Mouse (Mus musculus): ENCODE measurements around the gene Sap25.

Sap25 gene

DNA sequence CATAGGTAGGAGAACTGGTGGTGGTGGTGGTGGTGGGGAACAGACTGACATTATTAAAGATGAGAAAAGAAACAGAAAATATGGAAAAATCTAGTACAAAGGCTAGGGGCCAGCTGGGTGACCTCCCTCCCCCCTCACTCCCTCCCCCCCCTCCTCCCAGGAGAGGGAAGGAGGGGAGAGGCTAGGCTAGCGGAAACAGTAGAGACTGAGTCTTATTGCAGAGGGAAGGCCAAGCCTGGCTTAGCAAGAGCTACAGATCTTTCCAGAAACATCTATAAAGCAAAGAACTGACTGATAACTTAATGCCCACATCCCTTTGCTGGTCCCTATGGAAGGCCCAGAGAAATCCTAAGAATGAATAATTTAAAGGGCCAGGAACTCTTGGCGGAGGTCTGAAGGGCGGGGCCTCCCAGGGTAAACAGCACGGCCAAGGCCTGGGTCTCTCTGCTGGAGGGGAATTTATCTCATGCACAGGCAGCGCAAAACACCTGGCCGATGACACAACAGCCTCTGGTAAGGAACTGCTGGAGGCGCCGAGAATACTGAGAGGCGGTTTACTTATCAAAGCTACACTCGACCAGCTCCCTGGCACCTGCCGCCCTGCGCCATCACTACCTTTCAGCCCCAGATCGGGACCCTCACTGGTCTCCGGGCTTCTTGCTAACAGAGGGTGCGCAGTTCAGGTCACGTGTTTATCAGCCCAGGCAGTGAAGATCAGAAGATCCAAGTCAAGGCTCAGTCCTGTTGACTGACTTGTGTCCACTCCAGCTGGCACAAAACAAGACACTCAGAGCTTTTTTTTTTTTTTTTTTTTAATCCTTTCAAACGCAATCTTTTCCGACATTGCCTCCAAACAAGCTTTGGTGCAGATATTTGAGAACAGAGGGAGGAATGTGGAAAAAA lies 8.8 kb downstream of the Sap25 start:
- in situ Hi-C loops (cut with MboI; ENCODE audit: low pct_unique_long_range_greater_than_20kb in 1 of 2, low sequenced_read_pairs in 2 of 2, unreplicated experiment in 1 of 2), result loop anchor here (5.0 kb wide), 1 partner anchor 112 kb away; no protein-coding TSS in a partner anchor

GRCm38 (mm10) chr5:137652474-137652873 lies 11.3 kb downstream of the Sap25 start:
- in situ Hi-C loops (cut with MboI; ENCODE audit: low pct_unique_long_range_greater_than_20kb in 1 of 2, low sequenced_read_pairs in 2 of 2, unreplicated experiment in 1 of 2), result loop anchor here (5.0 kb wide), 1 partner anchor 110 kb away; no protein-coding TSS in a partner anchor

DNA sequence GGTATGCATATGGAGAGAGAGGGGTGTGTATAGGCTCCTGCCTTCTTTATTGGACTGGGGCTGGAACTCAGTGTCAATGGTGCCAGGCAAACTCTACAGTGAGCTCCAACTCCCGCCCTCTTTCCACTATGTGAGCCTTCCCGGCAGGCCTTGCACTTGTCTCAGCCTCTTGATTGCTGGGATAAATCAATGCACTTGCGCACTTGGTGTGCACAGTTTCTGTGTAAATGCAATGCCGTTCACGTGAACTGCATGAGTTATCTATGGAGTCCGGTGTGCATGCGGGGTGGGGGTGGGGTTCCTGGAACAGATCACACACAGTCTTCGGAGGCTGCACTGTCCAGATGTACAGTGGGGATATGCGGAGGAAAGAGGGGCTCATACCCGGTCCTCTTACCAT lies 12.2 kb downstream of the Sap25 start:
- in situ Hi-C loops (cut with MboI; ENCODE audit: low pct_unique_long_range_greater_than_20kb in 1 of 2, low sequenced_read_pairs in 2 of 2, unreplicated experiment in 1 of 2), result loop anchor here (5.0 kb wide), 1 partner anchor 109 kb away; no protein-coding TSS in a partner anchor

- in situ Hi-C loops (cut with MboI; ENCODE audit: low pct_unique_long_range_greater_than_20kb in 1 of 2, low sequenced_read_pairs in 2 of 2, unreplicated experiment in 1 of 2), result loop anchor here (5.0 kb wide), 1 partner anchor 108 kb away; no protein-coding TSS in a partner anchor
Observed at GRCm38 (mm10) chr5:137654746-137655145, 13.6 kb downstream of the Sap25 start.

- in situ Hi-C loops (cut with MboI; ENCODE audit: low pct_unique_long_range_greater_than_20kb in 1 of 2, low sequenced_read_pairs in 2 of 2, unreplicated experiment in 1 of 2), result no loop called here
Observed at GRCm38 (mm10) chr5:137656977-137657376, 15.8 kb downstream of the Sap25 start.

GRCm38 (mm10) chr5:137660064-137660688 lies 19.0 kb downstream of the Sap25 start:
- in situ Hi-C loops (cut with MboI; ENCODE audit: low pct_unique_long_range_greater_than_20kb in 1 of 2, low sequenced_read_pairs in 2 of 2, unreplicated experiment in 1 of 2), result no loop called here

DNA sequence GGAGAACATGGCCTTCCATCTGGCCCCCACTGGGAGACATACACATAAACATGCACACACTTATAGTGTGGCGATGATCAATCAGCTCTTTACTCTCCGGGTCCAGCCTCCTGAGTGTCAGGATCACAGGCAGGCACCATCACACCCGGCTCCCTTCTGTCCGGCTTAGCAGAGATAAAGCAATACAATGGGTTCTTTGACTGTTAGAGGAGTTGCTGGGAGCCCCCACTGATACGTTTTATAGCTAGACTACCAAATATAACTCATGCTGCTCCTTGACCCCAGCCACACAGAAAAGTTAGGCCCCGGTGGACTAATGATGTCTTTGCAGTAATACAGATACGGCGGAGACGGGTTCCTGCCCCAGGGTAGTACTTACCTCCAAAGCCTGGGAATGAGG lies 21.9 kb downstream of the Sap25 start:
- in situ Hi-C loops (cut with MboI; ENCODE audit: low pct_unique_long_range_greater_than_20kb in 1 of 2, low sequenced_read_pairs in 2 of 2, unreplicated experiment in 1 of 2), result no loop called here

DNA sequence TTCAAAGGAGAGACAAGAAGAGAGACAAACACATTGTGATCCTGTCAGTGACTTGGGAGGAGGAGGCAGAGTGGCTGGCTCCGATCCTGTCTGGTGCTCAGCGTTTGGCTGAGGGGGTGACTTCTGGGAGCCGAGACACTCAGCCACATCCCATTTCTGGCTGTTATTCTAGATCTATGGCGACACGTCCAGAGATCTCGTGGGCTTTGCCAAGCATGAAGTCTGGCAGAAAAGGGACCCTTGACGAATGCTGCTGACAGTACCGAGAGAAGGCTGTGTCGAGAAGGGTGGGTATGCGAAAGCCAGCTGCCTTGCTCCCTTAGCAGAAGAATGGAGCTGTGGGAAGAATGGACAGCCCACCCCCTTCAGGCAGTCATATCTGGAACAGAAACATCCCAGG lies 27.8 kb downstream of the Sap25 start:
- in situ Hi-C loops (cut with MboI; ENCODE audit: low pct_unique_long_range_greater_than_20kb in 1 of 2, low sequenced_read_pairs in 2 of 2, unreplicated experiment in 1 of 2), result no loop called here

DNA sequence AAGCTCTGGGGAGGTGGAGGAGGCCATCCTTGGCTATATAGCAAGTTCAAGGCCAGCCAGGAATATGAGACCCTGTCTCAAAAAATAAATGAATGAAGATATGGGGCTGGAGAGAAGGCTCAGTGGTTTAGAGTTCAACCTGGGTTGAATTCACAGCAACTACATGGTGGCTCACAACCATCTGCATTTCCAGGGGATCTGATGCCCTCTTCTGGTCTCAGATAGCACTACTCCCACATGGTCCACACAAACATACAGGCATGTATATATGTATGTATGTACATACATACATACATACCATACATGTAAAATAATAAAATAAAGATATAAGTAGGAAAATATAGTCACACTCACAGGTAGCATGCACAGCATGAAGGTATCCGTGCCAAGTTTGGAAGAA lies 29.1 kb downstream of the Sap25 start:
- in situ Hi-C loops (cut with MboI; ENCODE audit: low pct_unique_long_range_greater_than_20kb in 1 of 2, low sequenced_read_pairs in 2 of 2, unreplicated experiment in 1 of 2), result no loop called here

DNA sequence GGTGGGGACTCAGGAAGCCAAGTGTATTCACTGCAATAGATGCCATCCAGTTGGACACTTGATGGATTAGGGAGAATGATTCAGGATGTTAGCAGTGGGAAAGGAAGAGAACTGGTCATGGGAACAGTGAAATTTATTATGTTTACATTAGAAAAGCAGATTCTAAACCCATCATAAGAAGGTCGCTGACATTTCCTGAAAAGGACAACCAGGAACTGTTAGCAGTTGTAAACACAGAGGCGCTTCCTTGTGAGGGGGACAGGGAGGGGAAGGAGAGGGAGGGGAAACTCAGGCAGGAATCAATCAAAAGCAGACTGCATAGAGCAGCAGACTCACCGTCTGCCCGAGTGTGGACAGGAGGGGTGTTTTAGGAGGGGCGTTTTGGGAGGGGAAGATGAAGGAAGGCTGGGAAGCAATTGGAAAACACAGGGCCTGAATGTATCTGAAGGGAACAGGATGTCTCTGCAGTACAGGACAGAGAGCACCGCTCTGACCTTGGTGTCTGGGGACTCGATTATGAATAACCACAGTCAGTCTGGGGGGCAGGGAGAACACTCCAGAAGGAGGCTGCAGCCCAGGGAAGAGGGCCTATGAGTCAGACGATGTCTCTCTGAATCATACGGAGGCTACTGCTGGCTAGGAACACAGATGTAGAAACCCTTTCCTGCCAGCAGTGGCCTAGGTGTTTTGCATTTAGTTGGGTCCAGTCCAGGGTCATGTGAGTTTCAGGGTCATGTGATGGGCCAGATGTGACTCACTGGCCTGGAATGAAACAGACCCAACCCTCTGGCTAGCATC lies 30.5 kb downstream of the Sap25 start:
- in situ Hi-C loops (cut with MboI; ENCODE audit: low pct_unique_long_range_greater_than_20kb in 1 of 2, low sequenced_read_pairs in 2 of 2, unreplicated experiment in 1 of 2), result no loop called here

- in situ Hi-C loops (cut with MboI; ENCODE audit: low pct_unique_long_range_greater_than_20kb in 1 of 2, low sequenced_read_pairs in 2 of 2, unreplicated experiment in 1 of 2), result no loop called here
Observed at GRCm38 (mm10) chr5:137672361-137672760, 31.2 kb downstream of the Sap25 start.

DNA sequence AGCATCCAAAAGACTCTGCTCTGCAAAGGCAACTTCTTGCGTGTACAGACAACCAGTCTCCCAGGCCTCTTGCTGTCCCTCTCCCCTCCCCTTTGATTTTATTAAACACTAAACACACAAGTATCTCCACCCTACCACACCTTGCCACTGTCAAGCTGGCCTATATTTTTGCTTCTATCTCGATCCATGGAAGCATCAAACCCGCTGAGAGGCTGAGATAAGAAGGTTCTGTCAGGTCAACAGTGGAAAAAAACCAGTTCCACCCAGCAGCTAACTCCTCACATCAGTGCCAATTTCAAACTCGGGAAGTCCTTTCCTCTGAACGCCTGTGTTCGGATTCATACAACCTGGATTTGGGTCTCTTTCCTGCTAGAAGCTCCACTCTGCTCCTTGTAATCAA lies 31.9 kb downstream of the Sap25 start:
- in situ Hi-C loops (cut with MboI; ENCODE audit: low pct_unique_long_range_greater_than_20kb in 1 of 2, low sequenced_read_pairs in 2 of 2, unreplicated experiment in 1 of 2), result no loop called here

DNA sequence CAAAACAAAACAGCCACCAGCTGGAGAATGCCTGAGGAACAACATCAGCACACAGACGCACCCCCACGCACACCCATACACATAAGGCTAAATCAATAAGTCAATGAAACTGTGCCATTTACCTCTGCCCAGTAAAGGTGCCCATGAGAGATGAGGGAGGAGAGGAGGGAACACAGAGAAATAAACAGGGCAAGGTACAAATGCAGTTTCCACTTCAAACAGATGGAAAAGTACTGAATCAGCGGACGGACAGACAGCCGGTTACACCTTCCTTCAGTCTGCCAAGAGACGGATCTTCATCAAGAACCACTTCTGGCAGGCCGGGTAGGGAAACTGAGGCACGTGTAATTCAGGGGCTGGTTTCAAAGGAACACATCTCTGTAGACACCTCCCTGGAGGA lies 33.7 kb downstream of the Sap25 start:
- in situ Hi-C loops (cut with MboI; ENCODE audit: low pct_unique_long_range_greater_than_20kb in 1 of 2, low sequenced_read_pairs in 2 of 2, unreplicated experiment in 1 of 2), result no loop called here

DNA sequence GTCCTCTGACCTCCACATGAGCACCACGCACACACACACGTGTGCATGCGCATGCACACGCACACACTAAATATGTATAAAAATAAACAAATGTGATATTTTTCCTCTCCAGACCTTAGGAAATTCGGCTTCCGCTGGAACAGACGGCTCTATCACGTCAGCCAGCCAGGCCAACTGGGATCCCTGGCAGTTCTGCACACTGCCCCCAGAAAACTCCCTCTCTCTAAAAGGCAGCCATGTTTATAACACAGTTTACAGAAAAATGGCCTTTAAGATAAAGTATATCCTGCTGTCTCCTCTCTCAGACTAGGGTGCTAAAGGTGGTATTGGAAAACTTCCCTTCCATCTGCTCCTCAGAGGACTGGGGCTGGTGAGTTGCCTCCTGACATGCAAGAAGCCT lies 36.7 kb downstream of the Sap25 start:
- in situ Hi-C loops (cut with MboI; ENCODE audit: low pct_unique_long_range_greater_than_20kb in 1 of 2, low sequenced_read_pairs in 2 of 2, unreplicated experiment in 1 of 2), result no loop called here

- in situ Hi-C loops (cut with MboI; ENCODE audit: low pct_unique_long_range_greater_than_20kb in 1 of 2, low sequenced_read_pairs in 2 of 2, unreplicated experiment in 1 of 2), result no loop called here
Observed at GRCm38 (mm10) chr5:137678736-137679135, 37.6 kb downstream of the Sap25 start.

DNA sequence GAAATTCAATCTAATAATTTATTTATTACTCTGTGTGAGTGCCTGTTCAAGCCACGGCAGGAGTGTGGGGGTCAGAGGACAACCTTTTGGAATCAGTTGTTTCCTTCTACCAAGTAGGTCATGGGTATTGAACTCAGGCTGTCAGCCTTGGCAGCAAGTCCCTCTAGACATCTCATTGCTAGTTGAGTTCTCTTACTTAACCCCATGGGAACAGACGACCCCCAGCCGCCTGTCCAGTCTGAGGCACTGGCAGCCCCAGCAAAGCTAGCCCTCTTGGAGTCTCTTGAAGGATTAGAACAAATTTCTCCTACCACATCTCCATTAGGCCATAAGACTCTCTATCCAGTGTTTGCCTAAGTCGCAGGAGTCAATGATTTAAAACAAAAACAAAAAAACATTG lies 38.6 kb downstream of the Sap25 start:
- in situ Hi-C loops (cut with MboI; ENCODE audit: low pct_unique_long_range_greater_than_20kb in 1 of 2, low sequenced_read_pairs in 2 of 2, unreplicated experiment in 1 of 2), result no loop called here

DNA sequence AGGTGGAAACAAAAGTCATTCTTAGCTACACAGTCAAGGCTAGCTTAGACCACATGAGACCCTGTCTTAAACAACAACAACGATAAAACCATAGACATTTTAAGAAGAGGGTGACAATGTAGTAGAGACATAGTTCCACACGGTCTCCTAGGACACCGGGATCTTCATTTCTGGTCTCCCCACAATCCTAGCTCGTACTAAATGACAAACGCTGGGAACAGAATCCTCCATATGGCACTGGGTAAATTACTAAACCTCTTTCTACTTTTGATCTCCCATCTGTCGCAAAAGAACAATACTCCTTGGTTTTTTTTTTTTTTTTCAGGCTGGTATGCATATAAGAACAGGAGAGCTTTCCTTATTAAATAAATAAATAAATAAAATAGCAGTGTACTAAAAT lies 41.4 kb downstream of the Sap25 start:
- in situ Hi-C loops (cut with MboI; ENCODE audit: low pct_unique_long_range_greater_than_20kb in 1 of 2, low sequenced_read_pairs in 2 of 2, unreplicated experiment in 1 of 2), result no loop called here

- in situ Hi-C loops (cut with MboI; ENCODE audit: low pct_unique_long_range_greater_than_20kb in 1 of 2, low sequenced_read_pairs in 2 of 2, unreplicated experiment in 1 of 2), result no loop called here
Observed at GRCm38 (mm10) chr5:137683388-137684293, 42.5 kb downstream of the Sap25 start.
